Mouse (Mus musculus) liver, embryonic 12.5 days (tissue): ENCODE measurements around the gene Mast1. TPM values are rescaled to one million over a fixed set of nuclear protein-coding genes. Genes with fewer than 3 reads are reported as not detected.

Experiments
- ATAC-seq: fragments of 200-750 bp; cut with Nextera tagmentation; 2 replicates; pipeline ENCODE4 v1.8.0; 2017; ENCODE audit warnings: moderate number of reproducible peaks, mild to moderate bottlenecking, moderate library complexity
- H3K27ac ChIP-seq: fragments of 300-500 bp; sonication (generic); 2 replicates; pipeline ENCODE4 v1.5.1; 2016; ENCODE audit warnings: mild to moderate bottlenecking
- H3K27me3 ChIP-seq: fragments of 300-500 bp; sonication (generic); replicated peaks from 2 replicates; pipeline ENCODE4 v1.6.1; 2016; ENCODE audit warnings: mild to moderate bottlenecking, moderate library complexity
- H3K36me3 ChIP-seq: fragments of 300-500 bp; sonication (generic); 2 replicates; pipeline ENCODE4 v1.6.1; 2016; ENCODE audit warnings: mild to moderate bottlenecking, moderate library complexity
- H3K4me1 ChIP-seq: fragments of 300-500 bp; sonication (generic); 2 replicates; pipeline ENCODE4 v1.6.1; 2016
- H3K4me2 ChIP-seq: fragments of 300-500 bp; sonication (generic); 2 replicates; pipeline ENCODE4 v1.6.1; 2016; ENCODE audit warnings: mild to moderate bottlenecking, moderate library complexity
- H3K4me3 ChIP-seq: fragments of 300-500 bp; sonication (generic); 2 replicates; pipeline ENCODE4 v1.5.1; 2016; ENCODE audit warnings: mild to moderate bottlenecking, moderate library complexity
- H3K9ac ChIP-seq: fragments of 300-500 bp; sonication (generic); 2 replicates; pipeline ENCODE4 v1.6.1; 2016; ENCODE audit warnings: mild to moderate bottlenecking, moderate library complexity
- H3K9me3 ChIP-seq: fragments of 300-500 bp; sonication (generic); replicated peaks from 2 replicates; pipeline ENCODE4 v1.6.1; 2016; ENCODE audit warnings: mild to moderate bottlenecking, moderate library complexity
- WGBS: fragments of 180-500 bp; shearing (Covaris S2); methylation state at CpG from one replicate; pipeline ENCODE4 v1.1.7; 2016; ENCODE audit not compliant: insufficient replicate concordance; 5-methylcytosine and 5-hydroxymethylcytosine counted together
- polyA plus RNA-seq: library from polyadenylated mRNA; unstranded; fragments of >200 nt; fragmentation: Nextera tagmentation; extraction: Ambion mirVana; gene quantifications from 2 replicates; pipeline ENCODE4 v1.2.1, GENCODE M21; 2016

Gene Mast1
- polyA plus RNA-seq, 1 experiment from 2014 or later: 0.18 TPM

DNA sequence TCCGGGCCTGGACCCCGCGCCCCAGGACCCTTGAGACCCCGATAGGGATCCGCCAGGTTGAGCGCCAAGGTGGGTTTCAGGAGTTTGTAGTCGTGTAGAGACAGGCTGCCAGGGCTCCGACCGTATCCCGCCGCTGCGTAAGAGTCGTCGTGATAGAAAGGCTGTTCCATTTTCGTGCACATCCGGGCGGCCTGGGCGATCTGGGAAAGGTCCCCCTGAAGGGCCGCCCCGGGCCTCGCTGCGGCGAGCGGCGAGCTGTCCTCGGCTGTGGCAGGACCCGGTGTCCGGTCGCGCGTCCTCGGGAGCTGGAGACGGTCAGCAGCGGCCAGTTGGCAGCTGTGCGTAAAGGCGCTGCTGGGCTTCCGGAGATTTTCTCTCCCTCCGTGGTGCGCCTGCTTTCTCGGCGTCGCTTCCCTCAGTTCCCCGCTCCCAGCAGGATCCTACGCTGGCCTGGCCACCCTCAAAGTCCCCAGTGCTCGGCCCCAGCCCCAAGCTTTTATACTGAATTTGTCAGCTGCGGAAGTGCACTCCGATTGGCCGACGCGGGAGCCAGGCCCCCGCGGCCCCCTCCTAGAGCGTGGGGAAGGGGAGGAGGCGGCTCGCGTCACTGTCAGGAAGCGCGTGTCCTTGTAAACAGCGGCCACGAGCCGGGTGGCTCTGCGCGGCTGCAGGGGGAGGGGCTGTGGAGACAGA is 41.2 kb upstream of the Mast1 start, which contains the start of gene Junb:
Gene Junb, minus strand, starts transcription at position 471 of the 693 bp plus-strand sequence.
- WGBS: under 1% methylated on average over 63 of the region's 63 CpGs
- H3K9ac ChIP-seq: peak within 1 kb of the TSS; percentile 86
- peaks cover 22% of the 10 kb centered on the region for H3K36me3 ChIP-seq
- peak within 1 kb of the TSS; percentile 94 for H3K4me2 ChIP-seq
- H3K27ac ChIP-seq: peak within 1 kb of the TSS; percentile 97
- peaks cover 96% of the 10 kb centered on the region for H3K4me1 ChIP-seq
- no peaks in the 10 kb centered on the region for H3K9me3 ChIP-seq
- peak within 1 kb of the TSS; percentile 81 for H3K4me3 ChIP-seq
- H3K27me3 ChIP-seq: no peaks in the 10 kb centered on the region
- ATAC-seq: peak; percentile 40

DNA sequence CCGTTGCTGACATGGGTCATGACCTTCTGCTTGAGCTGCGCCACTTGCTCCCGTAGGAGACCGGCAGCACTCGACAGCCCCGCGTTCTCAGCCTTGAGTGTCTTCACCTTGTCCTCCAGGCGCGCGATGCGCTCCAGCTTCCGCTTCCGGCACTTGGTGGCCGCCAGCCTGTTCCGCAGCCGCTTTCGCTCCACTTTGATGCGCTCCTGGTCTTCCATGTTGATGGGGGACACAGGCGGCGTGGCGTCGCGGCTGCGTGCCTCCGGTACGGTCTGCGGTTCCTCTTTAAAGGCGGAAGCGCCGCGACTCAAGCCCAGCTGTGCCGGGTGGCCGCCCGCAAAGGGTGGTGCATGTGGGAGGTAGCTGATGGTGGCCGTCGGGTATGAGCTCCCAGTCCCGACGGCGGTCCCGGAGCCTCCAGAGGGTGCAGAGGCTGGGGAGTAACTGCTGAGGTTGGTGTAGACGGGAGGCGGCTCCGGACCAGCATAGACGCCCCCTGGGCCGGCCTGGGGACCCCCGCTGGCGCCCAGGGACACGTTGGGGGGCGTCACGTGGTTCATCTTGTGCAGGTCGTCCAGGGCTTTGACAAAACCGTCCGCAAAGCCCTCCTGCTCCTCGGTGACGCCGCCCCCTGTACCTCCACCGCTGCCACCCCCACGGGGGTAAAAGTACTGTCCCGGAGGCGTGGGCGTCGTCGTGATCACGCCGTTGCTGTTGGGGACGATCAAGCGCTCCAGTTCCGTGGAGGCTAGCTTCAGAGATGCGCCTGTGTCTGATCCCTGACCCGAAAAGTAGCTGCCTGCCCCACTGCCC is 40.5 kb upstream of the Mast1 start:
- peak overlapping the region; percentile 94 for H3K4me2 ChIP-seq
- peaks cover 98% of the 10 kb centered on the region for H3K4me1 ChIP-seq
- no peaks in the 10 kb centered on the region for H3K27me3 ChIP-seq
- peaks cover 30% of the 10 kb centered on the region for H3K36me3 ChIP-seq
- no peak for ATAC-seq
- peak overlapping the region; percentile 81 for H3K4me3 ChIP-seq
- H3K27ac ChIP-seq: peak overlapping the region; percentile 97
- H3K9me3 ChIP-seq: no peaks in the 10 kb centered on the region
- H3K9ac ChIP-seq: peak overlapping the region; percentile 86
- WGBS: under 1% methylated on average over 70 of the region's 70 CpGs

DNA sequence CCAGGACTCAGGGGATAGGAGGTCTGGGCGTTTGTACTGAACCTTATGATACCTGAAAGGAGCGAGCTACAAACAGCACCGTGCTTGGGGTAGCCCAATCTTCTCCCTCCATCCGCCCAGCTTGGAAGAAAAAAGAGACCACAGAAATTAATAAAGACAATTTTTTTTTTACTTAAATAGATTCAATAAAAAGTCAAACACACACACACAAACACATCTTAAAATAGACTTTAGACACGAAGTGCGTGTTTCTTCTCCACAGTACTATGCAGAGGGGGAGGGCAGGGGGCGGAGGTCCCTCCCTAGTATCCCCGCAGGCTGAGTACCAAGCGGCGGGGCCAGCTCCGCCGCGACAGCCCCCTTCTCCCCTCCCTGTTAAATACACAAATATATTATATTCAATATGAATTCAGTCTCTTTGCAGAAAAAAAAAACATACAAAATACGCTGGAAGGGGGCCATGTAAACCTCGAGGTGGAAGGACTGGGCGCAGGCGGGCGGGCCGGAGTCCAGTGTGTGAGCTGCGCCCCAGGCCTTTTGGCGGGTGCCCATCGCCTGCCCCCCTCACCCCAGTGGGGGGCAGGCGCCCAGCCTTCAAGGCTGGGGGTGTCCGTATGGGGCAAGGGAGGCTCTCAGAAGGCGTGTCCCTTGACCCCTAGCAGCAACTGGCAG is 39.7 kb upstream of the Mast1 start:
- peak overlapping the region; percentile 86 for H3K9ac ChIP-seq
- no peak for ATAC-seq
- H3K27ac ChIP-seq: peak overlapping the region; percentile 97
- H3K4me1 ChIP-seq: peaks cover 98% of the 10 kb centered on the region
- H3K4me2 ChIP-seq: peak overlapping the region; percentile 94
- H3K27me3 ChIP-seq: no peaks in the 10 kb centered on the region
- WGBS: under 1% methylated on average over 25 of the region's 25 CpGs
- no peaks in the 10 kb centered on the region for H3K9me3 ChIP-seq
- H3K4me3 ChIP-seq: peak overlapping the region; percentile 81
- peaks cover 37% of the 10 kb centered on the region for H3K36me3 ChIP-seq

DNA sequence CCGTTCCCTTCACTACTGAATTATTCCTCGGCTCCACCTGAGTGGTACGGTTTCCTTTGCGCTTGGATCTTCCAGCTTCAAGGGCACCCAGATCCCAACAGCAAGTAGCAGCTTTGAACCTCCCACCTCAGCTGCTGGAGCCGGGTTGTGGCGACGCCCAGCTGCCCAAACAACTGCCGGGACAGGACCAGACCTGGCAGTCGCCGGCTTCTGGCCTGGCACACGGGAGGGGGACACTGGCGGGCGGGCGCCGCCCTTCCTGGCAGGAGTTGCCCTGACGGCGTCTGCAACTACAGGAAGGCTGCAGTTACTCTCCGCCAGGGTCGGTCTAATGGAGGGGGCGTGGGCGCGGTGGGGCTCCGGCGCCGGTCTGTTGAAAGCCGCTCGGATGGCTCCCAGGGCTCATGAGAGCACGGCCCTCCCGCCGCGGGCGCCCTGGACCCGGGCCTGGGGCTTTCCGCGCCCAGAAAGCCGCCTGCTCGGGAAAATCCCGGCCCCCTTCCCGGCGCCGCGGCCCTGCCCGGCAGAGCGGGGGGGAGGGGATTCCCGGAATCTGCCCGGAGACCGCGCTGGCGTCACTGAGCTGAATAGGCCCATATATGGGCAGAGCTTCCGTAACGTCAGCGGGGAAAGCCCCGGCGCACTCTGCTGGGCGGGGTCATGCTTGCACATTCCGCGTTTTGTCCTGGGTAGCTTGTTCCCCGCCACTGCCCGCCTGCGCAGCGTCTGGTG is 39.0 kb upstream of the Mast1 start:
- no peaks in the 10 kb centered on the region for H3K9me3 ChIP-seq
- H3K27me3 ChIP-seq: no peaks in the 10 kb centered on the region
- peaks cover 98% of the 10 kb centered on the region for H3K4me1 ChIP-seq
- peak; percentile 79 for ATAC-seq
- H3K36me3 ChIP-seq: peaks cover 44% of the 10 kb centered on the region
- H3K4me2 ChIP-seq: peak overlapping the region; percentile 94
- H3K4me3 ChIP-seq: peak overlapping the region; percentile 81
- H3K9ac ChIP-seq: peak overlapping the region; percentile 94
- H3K27ac ChIP-seq: peak overlapping the region; percentile 97
- under 1% methylated on average over 61 of the region's 61 CpGs for WGBS

DNA sequence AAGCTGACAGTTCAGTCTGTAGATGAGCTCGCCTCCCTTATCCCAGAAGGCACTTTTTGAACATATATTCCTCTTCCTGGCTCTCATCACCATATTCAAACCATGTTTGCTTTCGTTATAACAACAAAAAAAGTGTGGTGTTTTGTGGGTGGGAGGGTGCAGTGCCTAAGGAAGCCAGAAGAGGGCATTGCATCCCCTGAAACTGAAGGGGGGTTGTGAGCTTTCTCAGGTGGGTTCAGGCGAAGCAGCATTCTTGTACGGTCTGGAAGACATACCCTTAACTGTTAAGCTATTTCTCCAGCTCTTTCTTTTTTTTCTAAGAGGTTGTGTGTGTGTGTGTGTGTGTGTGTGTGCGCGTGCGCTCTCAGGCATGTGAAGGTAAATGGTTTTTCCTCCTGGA is 38.3 kb upstream of the Mast1 start:
- H3K4me3 ChIP-seq: peak overlapping the region; percentile 81
- no peak for ATAC-seq
- H3K27ac ChIP-seq: peak overlapping the region; percentile 97
- H3K36me3 ChIP-seq: peaks cover 52% of the 10 kb centered on the region
- peaks cover 98% of the 10 kb centered on the region for H3K4me1 ChIP-seq
- WGBS: 23% methylated on average over 7 of the region's 7 CpGs
- H3K9ac ChIP-seq: peak overlapping the region; percentile 94
- H3K4me2 ChIP-seq: peak overlapping the region; percentile 94
- no peaks in the 10 kb centered on the region for H3K27me3 ChIP-seq
- H3K9me3 ChIP-seq: no peaks in the 10 kb centered on the region

DNA sequence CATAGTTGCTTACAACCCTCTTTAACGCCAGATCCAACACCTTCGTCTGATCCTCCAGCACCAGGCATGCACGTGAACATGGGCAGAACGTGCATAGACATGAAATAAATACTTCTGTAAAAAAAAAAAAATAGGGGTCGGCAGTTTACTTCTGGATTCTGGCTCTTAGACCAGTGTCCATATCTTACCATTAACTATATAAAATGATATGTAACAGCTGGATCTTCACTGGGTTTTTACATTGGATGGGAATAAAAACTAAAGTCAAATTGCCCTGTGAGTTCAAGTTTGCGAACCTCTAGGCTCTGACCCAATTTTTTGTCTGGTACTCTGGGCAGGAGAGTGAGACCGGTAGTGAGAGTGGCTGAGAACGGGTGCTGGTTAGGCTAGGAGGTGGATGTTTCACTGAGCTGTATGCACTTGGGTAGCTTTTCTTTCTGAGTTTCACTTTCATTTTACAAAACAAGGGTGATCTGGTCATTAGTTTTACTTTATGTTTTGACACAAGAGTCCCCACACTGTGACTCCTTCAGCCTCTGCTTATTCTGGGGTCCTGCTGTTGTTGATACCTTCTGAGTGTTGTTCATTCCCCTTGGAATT is 37.5 kb upstream of the Mast1 start:
- no peaks in the 10 kb centered on the region for H3K9me3 ChIP-seq
- H3K36me3 ChIP-seq: peaks cover 55% of the 10 kb centered on the region
- peaks cover 92% of the 10 kb centered on the region for H3K4me1 ChIP-seq
- H3K9ac ChIP-seq: peak overlapping the region; percentile 94
- H3K27me3 ChIP-seq: no peaks in the 10 kb centered on the region
- H3K4me3 ChIP-seq: peak overlapping the region; percentile 81
- peak overlapping the region; percentile 97 for H3K27ac ChIP-seq
- WGBS: 72% methylated on average over 8 of the region's 8 CpGs
- H3K4me2 ChIP-seq: peak overlapping the region; percentile 94
- no peak for ATAC-seq

DNA sequence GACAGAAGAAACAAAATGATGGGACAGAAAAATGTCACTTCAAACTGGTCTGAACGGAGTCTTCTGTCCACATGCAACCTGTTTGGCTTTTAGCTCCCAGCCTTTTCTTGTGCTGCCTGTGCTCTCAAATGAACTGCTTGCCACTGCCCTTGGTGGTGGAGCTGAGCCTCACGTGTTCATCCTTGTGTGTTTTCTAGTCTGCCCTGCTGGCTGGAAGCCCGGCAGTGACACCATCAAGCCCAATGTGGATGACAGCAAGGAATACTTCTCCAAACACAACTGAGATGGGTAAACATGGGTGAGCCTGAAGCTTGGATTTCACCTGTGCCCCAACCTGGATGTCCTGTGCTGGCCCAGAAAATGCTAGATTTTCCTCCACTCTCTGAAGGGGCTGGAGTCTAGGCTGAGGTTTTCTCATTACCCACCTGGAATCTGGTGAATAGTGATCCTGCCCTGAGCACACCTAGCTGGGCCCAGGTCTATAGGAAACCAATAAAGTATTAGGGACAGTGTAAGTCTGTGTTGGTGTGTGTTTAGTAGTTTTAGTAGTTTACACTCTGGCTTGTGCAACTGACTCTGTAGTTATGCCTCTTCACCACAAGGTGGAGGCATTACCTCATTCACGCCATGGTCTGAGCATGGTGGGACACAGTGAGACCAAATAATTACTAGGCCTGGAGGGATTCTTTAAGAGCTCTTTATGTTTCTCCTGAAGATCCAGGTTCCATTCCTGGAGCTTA is 36.8 kb upstream of the Mast1 start:
- ATAC-seq: no peak
- peak overlapping the region; percentile 97 for H3K27ac ChIP-seq

DNA sequence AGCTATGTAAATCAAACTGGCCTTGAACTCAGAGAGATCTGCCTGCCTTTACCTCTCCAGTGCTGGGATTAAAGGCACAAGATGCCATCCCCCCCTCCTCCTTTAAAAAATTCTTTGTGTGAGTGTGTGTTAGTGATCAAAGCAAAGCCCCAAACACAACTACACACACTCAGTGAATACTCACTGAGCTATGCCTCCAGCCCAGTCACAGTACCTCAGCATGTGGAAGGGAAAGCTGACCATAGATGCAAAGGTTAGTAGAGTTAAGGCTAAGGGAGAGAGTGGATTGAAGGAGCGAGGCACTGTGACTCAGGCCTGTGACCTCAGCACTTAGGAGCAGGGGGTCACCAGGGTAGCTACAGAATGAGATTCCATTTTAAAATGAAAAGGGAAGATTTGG is 35.9 kb upstream of the Mast1 start:
- Histone ChIP-seq H3K4me3 (peak overlapping the region; percentile 81; the same call in 1 of the 2 replicates), H3K4me2 (peak overlapping the region; percentile 94), H3K9ac (peak overlapping the region; percentile 94), H3K4me1 (peaks cover 86% of the 10 kb centered on the region), H3K36me3 (peaks cover 55% of the 10 kb centered on the region), H3K27ac (peak overlapping the region; percentile 97), H3K27me3 (no peaks in the 10 kb centered on the region), H3K9me3 (no peaks in the 10 kb centered on the region)
- 88% methylated on average over 1 of the region's 1 CpGs for WGBS
- ATAC-seq: no peak

More for the DNA sequence above, 36.8 kb upstream of the Mast1 start:
- WGBS: 63% methylated on average over 4 of the region's 4 CpGs
- Histone ChIP-seq H3K27me3 (no peaks in the 10 kb centered on the region), H3K9me3 (no peaks in the 10 kb centered on the region), H3K4me1 (peaks cover 86% of the 10 kb centered on the region), H3K4me2 (peak overlapping the region; percentile 94), H3K4me3 (peak overlapping the region; percentile 81), H3K36me3 (peaks cover 55% of the 10 kb centered on the region), H3K9ac (peak overlapping the region; percentile 94)

DNA sequence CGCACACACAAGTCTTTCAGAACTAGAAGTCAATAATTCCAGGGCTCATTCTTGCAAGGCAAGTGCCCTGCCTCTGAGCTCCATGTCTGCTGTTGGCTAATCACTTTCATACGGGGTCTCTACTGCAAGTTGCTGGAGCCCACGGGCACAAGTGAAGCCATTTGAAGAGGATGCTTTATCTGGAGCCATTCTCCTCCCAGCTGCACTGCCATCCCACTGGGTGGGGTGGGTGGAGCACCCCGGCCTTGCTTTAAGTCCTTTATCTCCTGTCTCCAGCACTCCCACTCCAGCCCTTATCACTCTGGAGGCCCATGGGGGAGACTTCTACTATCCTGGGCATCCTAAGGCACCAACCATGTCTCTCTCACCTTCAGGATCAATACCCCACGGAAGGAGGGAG is 33.8 kb upstream of the Mast1 start:
- H3K4me1 ChIP-seq: peaks cover 86% of the 10 kb centered on the region

DNA sequence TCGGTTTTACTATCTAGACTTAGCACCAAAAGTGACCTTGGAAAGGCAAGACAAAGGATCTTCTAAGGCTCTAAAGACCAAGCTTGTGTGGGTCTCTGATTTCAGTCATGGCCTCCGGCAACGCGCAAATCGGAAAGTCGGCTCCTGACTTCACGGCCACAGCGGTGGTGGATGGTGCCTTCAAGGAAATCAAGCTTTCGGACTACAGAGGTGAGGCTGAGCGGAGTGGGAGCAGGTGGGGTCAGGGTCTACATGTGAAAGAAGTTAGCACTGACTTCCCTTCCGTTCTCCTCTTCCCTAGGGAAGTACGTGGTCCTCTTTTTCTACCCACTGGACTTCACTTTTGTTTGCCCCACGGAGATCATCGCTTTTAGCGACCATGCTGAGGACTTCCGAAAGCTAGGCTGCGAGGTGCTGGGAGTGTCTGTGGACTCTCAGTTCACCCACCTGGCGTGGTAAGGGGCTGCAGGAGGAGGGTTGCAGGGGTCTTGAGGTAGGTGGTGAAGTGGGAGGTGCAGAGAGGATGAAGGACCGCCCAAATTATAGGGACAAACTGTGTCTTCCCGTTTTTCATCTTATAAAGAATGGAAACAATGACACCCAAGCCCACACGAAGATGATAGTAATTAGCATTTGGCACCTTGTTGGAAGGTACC is 33.1 kb upstream of the Mast1 start:
- Histone ChIP-seq H3K4me3 (peak overlapping the region; percentile 81), H3K4me1 (peaks cover 81% of the 10 kb centered on the region), H3K9ac (peak overlapping the region; percentile 94), H3K27ac (peak overlapping the region; percentile 97), H3K27me3 (no peaks in the 10 kb centered on the region), H3K9me3 (no peaks in the 10 kb centered on the region), H3K4me2 (peak overlapping the region; percentile 94), H3K36me3 (peaks cover 51% of the 10 kb centered on the region)
- WGBS: 4% methylated on average over 21 of the region's 21 CpGs
- ATAC-seq: no peak

More for the DNA sequence above, 33.8 kb upstream of the Mast1 start:
- peak; percentile 86 for ATAC-seq
- peak overlapping the region; percentile 97 for H3K27ac ChIP-seq
- peak overlapping the region; percentile 94 for H3K9ac ChIP-seq
- peak overlapping the region; percentile 94 for H3K4me2 ChIP-seq
- H3K36me3 ChIP-seq: peaks cover 55% of the 10 kb centered on the region
- no peaks in the 10 kb centered on the region for H3K27me3 ChIP-seq
- WGBS: 20% methylated on average over 5 of the region's 5 CpGs
- no peaks in the 10 kb centered on the region for H3K9me3 ChIP-seq
- H3K4me3 ChIP-seq: peak overlapping the region; percentile 81
